Mouse (Mus musculus) olfactory bulb, adult 2 months (tissue): ENCODE measurements around the gene Efs. TPM values are rescaled to one million over a fixed set of nuclear protein-coding genes. Genes with fewer than 3 reads are reported as not detected.
A peak's percentile ranks its signal among the peaks of the same experiment; 100 is the strongest.

ENCODE experiments used
- H3K27ac ChIP-seq: fragments of 200-500 bp; 2 replicates; pipeline ENCODE4 v1.5.1; 2012; ENCODE audit warnings: low read depth, low read length; ENCODE audit not compliant: insufficient read depth
- H3K4me1 ChIP-seq: fragments of 200-500 bp; 2 replicates; pipeline ENCODE4 v1.6.1; 2012; ENCODE audit warnings: low read length; ENCODE audit not compliant: control insufficient read depth, insufficient read depth
- H3K4me3 ChIP-seq: fragments of 200-500 bp; 2 replicates; pipeline ENCODE4 v1.5.1; 2012; ENCODE audit warnings: mild to moderate bottlenecking, low read depth, low read length, moderate library complexity; ENCODE audit not compliant: insufficient read depth
- CTCF ChIP-seq: fragments of 200-500 bp; IDR thresholded peaks from 2 replicates; pipeline ENCODE4 v1.5.1; 2012; ENCODE audit warnings: low read depth, mild to moderate bottlenecking, low read length, moderate library complexity; ENCODE audit not compliant: insufficient read depth
- POLR2A ChIP-seq: fragments of 200-500 bp; IDR thresholded peaks from 2 replicates; pipeline ENCODE4 v1.6.1; 2012; ENCODE audit warnings: mild to moderate bottlenecking, low read depth, low read length, moderate library complexity; ENCODE audit not compliant: insufficient read depth
- WGBS: fragments of 180-500 bp; shearing (Covaris S2); methylation state at CpG from one replicate; pipeline ENCODE4 v1.1.7; 2018; 5-methylcytosine and 5-hydroxymethylcytosine counted together
- polyA plus RNA-seq: library from polyadenylated mRNA; stranded (reverse); fragments of >200 nt; gene quantifications from 2 replicates; pipeline ENCODE4 v1.2.4, GENCODE M21; 2012; ENCODE audit warnings: low replicate concordance; ENCODE audit not compliant: missing spikeins, insufficient read depth, insufficient read length

Efs gene
- polyA plus RNA-seq, 1 experiment = not detected

GRCm38 (mm10) chr14:54929801-54930200 lies 3.9 kb upstream of the Efs start:
- 36% methylated on average over 5 of the region's 5 CpGs for WGBS
- TF ChIP-seq CTCF = no peak
- TF ChIP-seq POLR2A = no peak
- H3K27ac ChIP-seq = no peak overlapping the region
- peaks cover 45% of the 10 kb centered on the region for H3K4me1 ChIP-seq
- no peak overlapping the region for H3K4me3 ChIP-seq

- TF ChIP-seq POLR2A = no peak
- peaks cover 45% of the 10 kb centered on the region for H3K4me1 ChIP-seq
- H3K27ac ChIP-seq = peak overlapping the region; percentile 32
- 23% methylated on average over 7 of the region's 7 CpGs for WGBS
- H3K4me3 ChIP-seq = no peak overlapping the region
Observed at GRCm38 (mm10) chr14:54927296-54927695, 1.4 kb upstream of the Efs start.

- H3K27ac ChIP-seq = peak overlapping the region; percentile 67; the same call in 1 of the 2 replicates
- peaks cover 45% of the 10 kb centered on the region for H3K4me1 ChIP-seq
- peak overlapping the region; percentile 52 for H3K4me3 ChIP-seq
- WGBS = 2% methylated on average over 51 of the region's 58 CpGs
- TF ChIP-seq POLR2A = 0 out of 2 replicates have a peak, but pooled peaks have one; percentile 20
- no peak for TF ChIP-seq CTCF
Observed at GRCm38 (mm10) chr14:54926401-54927158, 654 bp upstream of the Efs start.

GRCm38 (mm10) chr14:54924641-54925348 lies 1.1 kb downstream of the Efs start:
- TF ChIP-seq CTCF = no peak
- TF ChIP-seq POLR2A = no peak
- WGBS = 50% methylated on average over 7 of the region's 7 CpGs
- H3K4me1 ChIP-seq = peaks cover 40% of the 10 kb centered on the region
- 0 out of 2 replicates have a peak overlapping the region, but pooled peaks have one; percentile 67 for H3K27ac ChIP-seq
- peak overlapping the region; percentile 52 for H3K4me3 ChIP-seq

- WGBS = 86% methylated on average over 16 of the region's 16 CpGs
- Histone ChIP-seq H3K4me3 (no peak overlapping the region), H3K4me1 (peaks cover 12% of the 10 kb centered on the region), H3K27ac (no peak overlapping the region)
- TF ChIP-seq POLR2A = no peak
- no peak for TF ChIP-seq CTCF
Observed at GRCm38 (mm10) chr14:54920076-54920685, 5.7 kb downstream of the Efs start.

GRCm38 (mm10) chr14:54913343-54913742 lies 12.6 kb downstream of the Efs start:
- 12% methylated on average over 10 of the region's 10 CpGs for WGBS
- Histone ChIP-seq H3K4me3 (peak overlapping the region; percentile 76), H3K27ac (peak overlapping the region; percentile 97), H3K4me1 (peaks cover 25% of the 10 kb centered on the region)
- TF ChIP-seq CTCF (no peak), POLR2A (no peak)

- TF ChIP-seq CTCF (no peak), POLR2A (peak; percentile 97)
- peak within 1 kb of the TSS; percentile 97 for H3K27ac ChIP-seq
- under 1% methylated on average over 28 of the region's 28 CpGs for WGBS
- peak within 1 kb of the TSS; percentile 76 for H3K4me3 ChIP-seq
- peaks cover 29% of the 10 kb centered on the region for H3K4me1 ChIP-seq
Observed at GRCm38 (mm10) chr14:54912886-54913285, 13.0 kb downstream of the Efs start, which contains the start of gene Slc22a17. Gene Slc22a17 (minus strand): TSS chr14:54913132.

GRCm38 (mm10) chr14:54912109-54912850 lies 13.6 kb downstream of the Efs start:
- Histone ChIP-seq H3K4me1 (peaks cover 31% of the 10 kb centered on the region), H3K27ac (peak overlapping the region; percentile 97), H3K4me3 (peak overlapping the region; percentile 76)
- 3% methylated on average over 59 of the region's 69 CpGs for WGBS
- TF ChIP-seq CTCF = no peak
- no peak for TF ChIP-seq POLR2A
